Comparison of ENCODE assay signal across 20 mouse cellular contexts in genomic region chr6:29827291-29828242, GRCm38 (mm10). TPM values are rescaled to one million over a fixed set of nuclear protein-coding genes. Genes with fewer than 3 reads are reported as not detected.
DNase-seq lines count a peak whose midpoint lies in the region; ATAC-seq lines count a peak whose summit lies in the region.
"Had no signal": no experiment of that assay in that cellular context is flagged by ENCODE, and none has a peak within 500 bp of the region (broad histone marks: within the 10 kb centered on the region; RNA-seq: fewer than 3 reads in every experiment).

No protein-coding gene starts in this region.

- no peaks in the 10 kb centered on the region for H3K36me3 ChIP-seq in forebrain, embryonic 12.5 days (replicated peaks)
- H3K36me3 ChIP-seq: embryonic facial prominence, embryonic 13.5 days; heart, embryonic 15.5 days; limb, embryonic 15.5 days had no signal

- H3K9ac ChIP-seq in forebrain, embryonic 12.5 days, result no peak overlapping the region
- H3K9ac ChIP-seq: embryonic facial prominence, embryonic 13.5 days; heart, embryonic 15.5 days; limb, embryonic 15.5 days; liver, postnatal 0 days had no signal

- no peak overlapping the region for H3K27ac ChIP-seq in forebrain, embryonic 12.5 days
- H3K27ac ChIP-seq: embryonic facial prominence, embryonic 13.5 days; heart, embryonic 15.5 days; limb, embryonic 15.5 days had no signal

- H3K27me3 ChIP-seq in forebrain, embryonic 12.5 days, result no peaks in the 10 kb centered on the region
- H3K27me3 ChIP-seq: embryonic facial prominence, embryonic 13.5 days; heart, embryonic 15.5 days; limb, embryonic 15.5 days had no signal

- peak; percentile 84 for ATAC-seq in granulocyte monocyte progenitor cell, adult 5-6 weeks (replicated peaks; ENCODE audit: poor library complexity, severe bottlenecking)
- ATAC-seq in neutrophil, adult 5-6 weeks (ENCODE audit: extremely low read depth, insufficient number of reproducible peaks, low FRiP score, poor library complexity, severe bottlenecking), result peak; percentile 39; the same call in 1 of the 2 replicates
- ATAC-seq in forebrain, embryonic 12.5 days (ENCODE audit: low FRiP score), result no peak
- ATAC-seq: forebrain, embryonic 16.5 days; liver, postnatal 0 days had no signal

- H3K4me2 ChIP-seq in forebrain, embryonic 12.5 days, result no peak overlapping the region
- H3K4me2 ChIP-seq: embryonic facial prominence, embryonic 13.5 days; heart, embryonic 15.5 days; limb, embryonic 15.5 days had no signal

- intact Hi-C loops in left cerebral cortex, postnatal 14 days (cut with DNase I), result no loop called here

- peak; percentile 36 for DNase-seq in lung, postnatal 36 days
- no peak for DNase-seq in lung, postnatal 4 days
- peak; percentile 28 for DNase-seq in CD4-positive, CD25-positive, alpha-beta regulatory T cell, adult 2 months (ENCODE audit: low read depth, low spot score)
- no peak for DNase-seq in ovary, postnatal 10 days (ENCODE audit: low spot score)
- no peak for DNase-seq in left cerebral cortex, postnatal 14 days (ENCODE audit: low spot score in 2 of 2)
- DNase-seq: cerebellum, adult 9-11 months; gastrocnemius, postnatal 25 days; heart, postnatal 4 days; liver, postnatal 0 days; midbrain, embryonic 14.5 days; retina, postnatal 1 day; right cerebral cortex, postnatal 4 days; thymus, postnatal 36 days had no signal

- no peak overlapping the region for H3K4me3 ChIP-seq in forebrain, embryonic 12.5 days (replicated peaks)
- H3K4me3 ChIP-seq: embryonic facial prominence, embryonic 13.5 days; heart, embryonic 15.5 days; limb, embryonic 15.5 days had no signal

- WGBS in forebrain, embryonic 12.5 days, result 84% methylated on average over 5 of the region's 5 CpGs

- no peaks in the 10 kb centered on the region for H3K9me3 ChIP-seq in forebrain, embryonic 12.5 days
- H3K9me3 ChIP-seq: embryonic facial prominence, embryonic 13.5 days; heart, embryonic 15.5 days; limb, embryonic 15.5 days had no signal

- no peaks in the 10 kb centered on the region for H3K4me1 ChIP-seq in forebrain, embryonic 12.5 days
- H3K4me1 ChIP-seq: embryonic facial prominence, embryonic 13.5 days; heart, embryonic 15.5 days; limb, embryonic 15.5 days had no signal

RNA-seq across cellular contexts. Expression of gene Ahcyl2, which starts 59.8 kb away (rescaled TPM):
- 8.7 and 9.6 TPM in 2 replicates for total RNA-seq in granulocyte monocyte progenitor cell, adult 5-6 weeks (2014; fragmentation: Nextera tagmentation)
- 21.1 and 21.5 TPM in 2 replicates for total RNA-seq in granulocyte monocyte progenitor cell, adult 5-6 weeks (2017)
- 30.8 and 53.1 TPM in 2 replicates for total RNA-seq in neutrophil, adult 5-6 weeks (2017)
- polyA plus RNA-seq in forebrain, embryonic 12.5 days (2016; fragmentation: Nextera tagmentation; extraction: Ambion mirVana), result 14.7 and 18.6 TPM in 2 replicates
- total RNA-seq in left cerebral cortex, postnatal 14 days (2021), result 100 to 1,000 TPM in 1 of 2 experiments, 10 to 100 TPM in 1; 97.1 to 103 TPM

Comparison
In these comparisons a context has a peak if more than half of its experiments do, and no peak if none do; other contexts are left out.
1. DNase-seq: peak in lung, postnatal 36 days (single experiment) and CD4-positive, CD25-positive, alpha-beta regulatory T cell, adult 2 months (single experiment); none in lung, postnatal 4 days (0 of 2), ovary, postnatal 10 days (single experiment) and left cerebral cortex, postnatal 14 days (0 of 2).